Mouse (Mus musculus): ENCODE data around the gene Shroom4.

GRCm38 (mm10) chrX:6393861-6394260 lies 5.8 kb upstream of the Shroom4 start:
- TF ChIP-seq CTCF (IDR thresholded peaks at IDR 0.05; ENCODE audit: low read depth) (no peak), EP300 (optimal IDR thresholded peaks at IDR 0.05) (no peak)
